Mouse (Mus musculus) lung, embryonic 16.5 days (tissue): Measurements from ENCODE around the gene Gm20075. TPM values are rescaled to one million over a fixed set of nuclear protein-coding genes. Genes with fewer than 3 reads are reported as not detected.
"Not testable (repeated sequence)": the region's sequence is repeated elsewhere in the genome, so short reads cannot be mapped to it uniquely, and the experiment has no call there.

Experiments used
- ATAC-seq: fragments of 200-750 bp; cut with Nextera tagmentation; 2 replicates; pipeline ENCODE4 v1.8.0; 2017; ENCODE audit warnings: low read depth, mild to moderate bottlenecking, moderate library complexity
- H3K27ac ChIP-seq: fragments of 300-500 bp; sonication (generic); 2 replicates; pipeline ENCODE4 v1.5.1; 2014; ENCODE audit warnings: mild to moderate bottlenecking, control low read depth, low read length
- H3K27me3 ChIP-seq: fragments of 300-500 bp; sonication (generic); 2 replicates; pipeline ENCODE4 v1.6.1; 2014; ENCODE audit warnings: low read depth, low read length, mixed read lengths; ENCODE audit not compliant: control insufficient read depth, insufficient read depth
- H3K36me3 ChIP-seq: fragments of 300-500 bp; sonication (generic); 2 replicates; pipeline ENCODE4 v1.6.1; 2014; ENCODE audit warnings: low read length; ENCODE audit not compliant: control insufficient read depth, insufficient read depth
- H3K4me1 ChIP-seq: fragments of 300-500 bp; sonication (generic); replicated peaks from 2 replicates; pipeline ENCODE4 v1.6.1; 2014; ENCODE audit warnings: low read length, mixed read lengths; ENCODE audit not compliant: control insufficient read depth, insufficient read depth
- H3K4me2 ChIP-seq: fragments of 300-500 bp; sonication (generic); 2 replicates; pipeline ENCODE4 v1.6.1; 2014; ENCODE audit warnings: low read depth, low read length, control low read depth
- H3K4me3 ChIP-seq: fragments of 300-500 bp; sonication (generic); 2 replicates; pipeline ENCODE4 v1.5.1; 2014; ENCODE audit warnings: mild to moderate bottlenecking, low read length, control low read depth
- H3K9ac ChIP-seq: fragments of 300-500 bp; sonication (generic); 2 replicates; pipeline ENCODE4 v1.6.1; 2014; ENCODE audit warnings: low read length, control low read depth
- H3K9me3 ChIP-seq: fragments of 300-500 bp; sonication (generic); 2 replicates; pipeline ENCODE4 v1.6.1; 2016; ENCODE audit warnings: low read length; ENCODE audit not compliant: control insufficient read depth
- WGBS: fragments of 180-500 bp; shearing (Covaris S2); extraction: QIAGEN DNeasy Blood & Tissue Kit; methylation state at CpG from one replicate; pipeline ENCODE4 v1.1.7; 2014; 5-methylcytosine and 5-hydroxymethylcytosine counted together
- polyA plus RNA-seq: library from polyadenylated mRNA; unstranded; fragments of >200 nt; fragmentation: Nextera tagmentation; extraction: Ambion mirVana; gene quantifications from 2 replicates; pipeline ENCODE4 v1.2.1, GENCODE M21; 2015

Gene Gm20075
- 16.0 and 20.9 TPM in 2 replicates for polyA plus RNA-seq

DNA sequence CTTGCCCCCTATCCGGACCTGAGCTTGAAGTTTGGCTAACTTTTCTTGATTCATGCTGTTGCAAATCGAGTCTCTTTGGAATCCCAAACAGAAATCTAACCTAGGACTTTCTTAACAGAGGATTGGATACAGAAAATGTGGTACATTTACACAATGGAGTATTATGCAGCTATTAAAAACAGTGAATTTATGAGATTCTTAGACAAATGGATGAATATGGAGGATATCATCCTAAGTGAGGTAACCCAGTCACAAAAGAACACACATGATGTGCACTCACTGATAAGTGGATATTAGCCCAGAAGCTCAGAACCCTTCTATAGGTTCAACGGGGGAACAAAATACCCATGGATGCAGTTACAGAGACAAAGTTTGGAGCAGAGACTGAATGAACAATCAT lies at the start of gene Gm20075:
TSS of gene Gm20075 (minus strand) at position 101 of the 400 bp plus-strand sequence.
- H3K27me3 ChIP-seq, H3K4me3 ChIP-seq, H3K27ac ChIP-seq: not testable (repeated sequence)

GRCm38 (mm10) chr13:96129081-96129480 lies 47.9 kb upstream of the Gm20075 start:
- no peak overlapping the region for H3K27ac ChIP-seq
- no peaks in the 10 kb centered on the region for H3K9me3 ChIP-seq
- WGBS = 64% methylated on average over 3 of the region's 3 CpGs
- peaks cover 49% of the 10 kb centered on the region for H3K27me3 ChIP-seq
- no peak overlapping the region for H3K4me2 ChIP-seq
- H3K36me3 ChIP-seq = no peaks in the 10 kb centered on the region
- H3K9ac ChIP-seq = no peak overlapping the region
- no peak overlapping the region for H3K4me3 ChIP-seq
- H3K4me1 ChIP-seq = peaks cover 14% of the 10 kb centered on the region
- no peak for ATAC-seq

More for the DNA sequence above, at the start of gene Gm20075:
- not testable (repeated sequence) for H3K4me1 ChIP-seq, H3K36me3 ChIP-seq, H3K4me2 ChIP-seq, ATAC-seq, H3K9ac ChIP-seq, H3K9me3 ChIP-seq
- 78% methylated on average over 3 of the region's 3 CpGs for WGBS

GRCm38 (mm10) chr13:96126669-96127068 lies 45.5 kb upstream of the Gm20075 start:
- H3K36me3 ChIP-seq = no peaks in the 10 kb centered on the region
- no peaks in the 10 kb centered on the region for H3K9me3 ChIP-seq
- H3K27ac ChIP-seq = no peak overlapping the region
- H3K4me1 ChIP-seq = peaks cover 4% of the 10 kb centered on the region
- peaks cover 27% of the 10 kb centered on the region for H3K27me3 ChIP-seq
- no peak for ATAC-seq
- no peak overlapping the region for H3K9ac ChIP-seq
- H3K4me3 ChIP-seq = no peak overlapping the region
- no peak overlapping the region for H3K4me2 ChIP-seq
- WGBS = 63% methylated on average over 6 of the region's 6 CpGs

- no peaks in the 10 kb centered on the region for H3K9me3 ChIP-seq
- peaks cover 11% of the 10 kb centered on the region for H3K27me3 ChIP-seq
- H3K4me2 ChIP-seq = no peak overlapping the region
- no peaks in the 10 kb centered on the region for H3K36me3 ChIP-seq
- H3K9ac ChIP-seq = no peak overlapping the region
- no peaks in the 10 kb centered on the region for H3K4me1 ChIP-seq
- H3K27ac ChIP-seq = no peak overlapping the region
- no peak overlapping the region for H3K4me3 ChIP-seq
- WGBS = 61% methylated on average over 5 of the region's 5 CpGs
- no peak for ATAC-seq
Measured at GRCm38 (mm10) chr13:96125011-96125410, 43.8 kb upstream of the Gm20075 start.

GRCm38 (mm10) chr13:96112711-96113110 lies 31.5 kb upstream of the Gm20075 start:
- no peaks in the 10 kb centered on the region for H3K27me3 ChIP-seq
- ATAC-seq = no peak
- H3K36me3 ChIP-seq = no peaks in the 10 kb centered on the region
- no peak overlapping the region for H3K27ac ChIP-seq
- no peaks in the 10 kb centered on the region for H3K9me3 ChIP-seq
- H3K4me1 ChIP-seq = no peaks in the 10 kb centered on the region
- H3K9ac ChIP-seq = no peak overlapping the region
- H3K4me2 ChIP-seq = no peak overlapping the region
- 65% methylated on average over 2 of the region's 2 CpGs for WGBS
- no peak overlapping the region for H3K4me3 ChIP-seq

DNA sequence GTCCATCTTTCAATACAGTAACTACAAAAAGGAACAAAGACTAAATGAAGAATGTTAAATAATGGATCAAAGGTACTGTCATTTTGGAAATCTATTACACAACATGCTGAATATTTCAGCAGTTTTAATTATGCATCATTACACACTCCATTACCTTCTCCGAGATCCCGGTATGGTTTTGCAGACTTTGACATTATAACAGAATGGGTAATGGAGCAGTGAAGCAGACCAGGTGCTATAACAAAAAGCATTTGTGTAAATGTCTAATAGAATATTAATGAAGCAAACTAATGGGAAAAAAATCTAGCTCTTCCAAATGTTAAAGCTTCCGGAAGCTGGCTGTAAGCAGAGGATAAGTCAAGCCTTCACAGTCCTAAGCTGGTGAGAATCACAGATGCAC lies 29.6 kb upstream of the Gm20075 start:
- WGBS = 79% methylated on average over 3 of the region's 3 CpGs
- no peak for ATAC-seq
- H3K27ac ChIP-seq = no peak overlapping the region

GRCm38 (mm10) chr13:96106367-96106766 lies 25.2 kb upstream of the Gm20075 start:
- H3K27ac ChIP-seq = no peak overlapping the region
- no peak overlapping the region for H3K4me3 ChIP-seq
- H3K9me3 ChIP-seq = no peaks in the 10 kb centered on the region
- no peak overlapping the region for H3K4me2 ChIP-seq
- no peak for ATAC-seq
- no peak overlapping the region for H3K9ac ChIP-seq
- WGBS = 58% methylated on average over 4 of the region's 4 CpGs
- no peaks in the 10 kb centered on the region for H3K27me3 ChIP-seq
- no peaks in the 10 kb centered on the region for H3K4me1 ChIP-seq
- H3K36me3 ChIP-seq = no peaks in the 10 kb centered on the region

More for the DNA sequence above, 29.6 kb upstream of the Gm20075 start:
- Histone ChIP-seq H3K4me2 (no peak overlapping the region), H3K36me3 (no peaks in the 10 kb centered on the region), H3K9ac (no peak overlapping the region), H3K9me3 (no peaks in the 10 kb centered on the region), H3K27me3 (no peaks in the 10 kb centered on the region), H3K4me1 (no peaks in the 10 kb centered on the region), H3K4me3 (no peak overlapping the region)

GRCm38 (mm10) chr13:96090929-96091328 lies 9.8 kb upstream of the Gm20075 start:
- H3K4me1 ChIP-seq = no peaks in the 10 kb centered on the region
- no peaks in the 10 kb centered on the region for H3K9me3 ChIP-seq
- 67% methylated on average over 4 of the region's 4 CpGs for WGBS
- no peak overlapping the region for H3K4me2 ChIP-seq
- H3K4me3 ChIP-seq = no peak overlapping the region
- H3K36me3 ChIP-seq = no peaks in the 10 kb centered on the region
- no peaks in the 10 kb centered on the region for H3K27me3 ChIP-seq
- no peak overlapping the region for H3K27ac ChIP-seq
- H3K9ac ChIP-seq = no peak overlapping the region
- ATAC-seq = no peak

DNA sequence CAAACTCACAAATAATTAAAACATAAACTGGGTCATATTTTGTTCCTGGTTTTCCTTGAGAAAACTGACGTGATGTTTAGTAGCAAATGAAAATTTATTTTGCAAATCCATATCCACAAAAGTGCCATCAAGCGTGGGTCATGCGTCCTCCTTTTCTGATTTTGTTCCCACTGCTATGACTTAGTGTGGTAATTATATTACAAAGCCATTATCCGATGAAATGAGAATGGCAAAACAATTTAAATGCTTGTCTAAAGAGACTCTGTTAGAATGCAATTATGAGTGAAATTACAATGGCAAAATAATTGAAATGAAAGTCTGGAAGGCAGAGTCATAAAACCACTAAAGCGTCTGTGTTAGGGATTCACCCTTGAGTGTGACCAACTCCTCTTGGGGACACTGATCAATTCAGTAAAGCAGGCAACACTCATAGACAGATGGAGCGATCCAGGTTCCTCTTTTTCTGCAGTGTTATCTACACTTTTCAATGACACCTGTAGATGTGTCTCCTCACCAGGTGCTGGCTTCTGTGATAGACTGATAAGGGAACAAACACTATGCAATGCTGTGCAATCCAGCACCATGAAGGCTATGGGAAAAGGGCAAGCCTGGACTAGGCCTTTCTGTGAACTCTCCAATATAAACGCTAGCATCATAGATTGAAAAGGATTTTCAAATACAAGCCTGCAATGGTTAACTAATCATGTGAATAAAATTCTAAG lies 4.6 kb upstream of the Gm20075 start:
- Histone ChIP-seq H3K9me3 (no peaks in the 10 kb centered on the region), H3K4me3 (no peak overlapping the region), H3K4me1 (no peaks in the 10 kb centered on the region), H3K4me2 (no peak overlapping the region), H3K27me3 (no peaks in the 10 kb centered on the region), H3K36me3 (no peaks in the 10 kb centered on the region), H3K9ac (no peak overlapping the region), H3K27ac (no peak overlapping the region)
- WGBS = 72% methylated on average over 7 of the region's 7 CpGs
- ATAC-seq = no peak
